Mouse (Mus musculus) CD4-positive naive resting alpha-beta T cell, adult 76 days (primary cell): Measurements from ENCODE around the gene Defb18. TPM values are rescaled to one million over a fixed set of nuclear protein-coding genes. Genes with fewer than 3 reads are reported as not detected.

Experiments
- total RNA-seq: library from RNA; stranded (reverse); gene quantifications from one replicate; pipeline ENCODE4 v1.2.4, GENCODE M21; 2023

Defb18 gene
- total RNA-seq = not detected

DNA sequence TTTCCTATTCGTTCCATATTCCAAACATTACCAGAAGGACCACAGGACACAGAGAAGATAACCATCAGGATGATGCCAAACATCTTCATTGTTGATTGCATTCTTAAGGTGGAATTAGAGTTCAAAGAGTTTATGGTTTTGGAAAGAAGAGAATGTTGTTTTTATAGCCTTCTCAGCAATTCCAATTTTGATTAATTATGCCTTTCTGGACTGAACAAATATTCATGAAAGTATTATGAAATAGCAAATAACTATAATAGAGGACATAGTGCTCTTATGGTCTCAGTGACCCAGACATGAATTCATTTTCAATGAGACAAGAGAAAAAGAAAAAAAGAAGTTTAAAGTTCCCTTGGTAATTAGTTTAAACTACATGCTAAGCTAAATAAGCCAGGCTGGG is at the start of gene Defb18:
Gene Defb18 (minus strand): TSS at position 101 of the 400 bp plus-strand sequence.

DNA sequence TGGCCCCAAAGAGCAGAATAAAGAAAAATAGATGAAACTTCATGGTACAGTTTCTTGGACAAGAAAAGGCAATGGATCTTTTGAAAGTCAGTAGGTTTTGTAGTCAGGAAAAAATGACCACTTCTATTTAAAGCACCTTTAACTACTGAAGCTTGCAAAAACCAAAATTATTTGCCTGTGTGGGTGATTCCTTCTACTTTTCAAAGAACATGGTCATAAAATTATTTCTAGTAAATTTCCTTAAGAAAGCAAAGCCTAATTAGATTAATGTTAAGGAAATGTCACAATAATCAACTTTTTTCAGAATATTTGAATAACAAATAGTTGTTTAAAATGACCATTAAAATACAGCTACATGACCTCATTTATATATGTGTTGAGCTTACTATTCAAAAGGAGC is 27.8 kb upstream of the Defb18 start, which contains the start of gene Defb41:
Gene Defb41 (minus strand): TSS at position 101 of the 400 bp plus-strand sequence.

Other genes with a start within 250 kb of the Defb18 start
- gene Crisp4, start 91.5 kb downstream of the Defb18 start, total RNA-seq = not detected
- gene Defb41, start 27.7 kb upstream of the Defb18 start, total RNA-seq = not detected